Mouse (Mus musculus): ENCODE measurements at regions not wholly inside any gene's neighbourhood (a gene's known extent, or its start where the extent isn't known, plus 50 kb on each side); places are given as distances from the start of the nearest gene placed in this dataset.
A peak's percentile ranks its signal among the peaks of the same experiment; 100 is the strongest.

DNA sequence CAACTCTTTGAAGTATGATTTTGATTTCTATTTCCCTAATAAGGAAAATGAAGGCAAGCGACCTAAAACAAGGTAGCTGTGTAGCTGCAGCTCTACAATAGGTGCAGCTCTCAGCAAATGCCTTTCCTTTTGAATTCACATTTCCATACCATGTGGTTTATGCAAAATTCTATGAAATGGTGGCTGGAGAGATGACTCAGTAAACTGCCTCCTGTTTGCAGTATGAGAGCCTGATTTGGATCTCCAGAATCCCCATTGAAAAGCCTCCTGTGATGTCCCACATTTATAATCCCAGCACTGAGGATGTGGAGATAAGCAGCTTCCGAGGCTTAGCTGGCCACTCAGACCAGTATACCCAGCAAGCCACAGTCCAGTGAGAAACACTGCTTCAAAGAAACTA is 59.6 kb downstream of the Npy1r start:
- Histone ChIP-seq H3K36me3 (no peaks in the 10 kb centered on the region), H3K4me2 (no peak overlapping the region), H3K4me3 (no peak overlapping the region), H3K27me3 (no peaks in the 10 kb centered on the region), H3K9ac (no peak overlapping the region), H3K27ac (no peak overlapping the region), H3K4me1 (replicated peaks) (0 out of 2 replicates have a peak, but pooled peaks cover 6% of the 10 kb centered on the region), H3K9me3 (replicated peaks) (no peaks in the 10 kb centered on the region)
- no peak for ATAC-seq (replicated peaks; ENCODE audit: insufficient number of reproducible peaks, insufficient read depth, low FRiP score, low read depth)
- WGBS: 75% methylated on average over 2 of the region's 2 CpGs

DNA sequence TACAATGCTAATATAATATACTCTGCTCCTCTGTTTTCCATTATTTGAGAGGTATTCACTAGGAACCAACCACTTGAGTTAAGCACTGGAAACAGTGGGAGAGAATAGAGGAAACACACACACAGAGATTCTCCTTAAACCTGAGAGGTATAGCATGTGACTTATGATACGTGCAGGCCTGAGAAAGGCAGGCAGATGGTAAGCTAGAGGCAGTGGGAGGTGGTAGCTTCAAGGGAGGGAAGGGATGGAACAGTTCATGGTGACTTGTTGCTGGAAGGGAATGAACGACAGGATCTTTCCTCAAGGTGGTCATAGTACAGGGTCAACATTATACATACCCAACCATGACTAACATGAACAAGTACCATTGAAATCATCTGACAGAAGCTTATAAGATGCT is 60.8 kb downstream of the Npy1r start:
- Histone ChIP-seq H3K4me3 (no peak overlapping the region), H3K4me1 (replicated peaks) (0 out of 2 replicates have a peak, but pooled peaks cover 6% of the 10 kb centered on the region), H3K4me2 (no peak overlapping the region), H3K27me3 (no peaks in the 10 kb centered on the region), H3K9ac (no peak overlapping the region), H3K36me3 (no peaks in the 10 kb centered on the region), H3K27ac (no peak overlapping the region), H3K9me3 (replicated peaks) (no peaks in the 10 kb centered on the region)
- ATAC-seq (replicated peaks; ENCODE audit: insufficient number of reproducible peaks, insufficient read depth, low FRiP score, low read depth): no peak
- 86% methylated on average over 2 of the region's 2 CpGs for WGBS

- H3K36me3 ChIP-seq: no peaks in the 10 kb centered on the region
- H3K4me3 ChIP-seq: no peak overlapping the region
- 0 out of 2 replicates have a peak, but pooled peaks cover 6% of the 10 kb centered on the region for H3K4me1 ChIP-seq (replicated peaks)
- no peak overlapping the region for H3K4me2 ChIP-seq
- H3K27ac ChIP-seq: no peak overlapping the region
- H3K9ac ChIP-seq: no peak overlapping the region
- WGBS: 91% methylated on average over 2 of the region's 2 CpGs
- H3K9me3 ChIP-seq (replicated peaks): no peaks in the 10 kb centered on the region
- no peak for ATAC-seq (replicated peaks; ENCODE audit: insufficient number of reproducible peaks, insufficient read depth, low FRiP score, low read depth)
- H3K27me3 ChIP-seq: no peaks in the 10 kb centered on the region
Observed at GRCm38 (mm10) chr8:66758519-66758918, 61.5 kb downstream of the Npy1r start.

GRCm38 (mm10) chr8:66759716-66760115 is 62.7 kb downstream of the Npy1r start:
- Histone ChIP-seq H3K36me3 (no peaks in the 10 kb centered on the region), H3K4me1 (replicated peaks) (0 out of 2 replicates have a peak, but pooled peaks cover 6% of the 10 kb centered on the region), H3K27me3 (no peaks in the 10 kb centered on the region), H3K27ac (peak overlapping the region; percentile 10; the same call in 1 of the 2 replicates), H3K4me3 (no peak overlapping the region), H3K4me2 (no peak overlapping the region), H3K9me3 (replicated peaks) (no peaks in the 10 kb centered on the region), H3K9ac (no peak overlapping the region)
- ATAC-seq (replicated peaks; ENCODE audit: insufficient number of reproducible peaks, insufficient read depth, low FRiP score, low read depth): peak; percentile 64; the same call in 1 of the 2 replicates

DNA sequence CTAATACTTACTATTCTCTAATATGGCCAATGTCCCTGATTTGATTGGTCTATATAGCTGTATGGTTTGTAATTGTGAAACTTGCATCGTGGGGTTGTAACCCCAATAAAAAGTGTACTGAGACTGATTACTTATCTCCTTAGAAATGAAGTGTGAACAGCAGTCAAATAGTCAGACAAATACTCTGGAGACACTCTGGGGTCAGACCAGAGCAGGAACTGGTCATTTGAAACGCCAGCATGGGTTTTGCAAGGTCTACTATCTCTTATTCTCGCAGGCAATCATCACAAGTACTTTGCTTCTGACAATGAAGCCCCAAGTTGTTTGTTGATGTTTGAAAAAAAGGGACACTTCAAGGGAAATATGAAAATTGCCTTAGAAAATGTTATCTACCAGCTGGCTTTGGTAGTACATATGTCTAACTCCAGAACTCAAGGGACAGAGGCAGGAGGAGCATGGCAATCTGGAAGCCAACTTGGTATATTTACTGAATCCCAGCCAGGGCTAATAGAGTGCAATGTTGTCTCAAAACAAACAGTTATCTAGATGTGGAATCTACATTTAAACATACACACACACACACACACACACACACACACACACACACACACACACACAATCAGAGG is 64.1 kb downstream of the Npy1r start:
- 29% methylated on average over 3 of the region's 3 CpGs for WGBS
- H3K4me2 ChIP-seq: no peak overlapping the region
- H3K36me3 ChIP-seq: no peaks in the 10 kb centered on the region
- H3K4me1 ChIP-seq (replicated peaks): 0 out of 2 replicates have a peak, but pooled peaks cover 6% of the 10 kb centered on the region
- no peak for ATAC-seq (replicated peaks; ENCODE audit: insufficient number of reproducible peaks, insufficient read depth, low FRiP score, low read depth)
- no peak overlapping the region for H3K4me3 ChIP-seq
- no peak overlapping the region for H3K27ac ChIP-seq
- H3K9me3 ChIP-seq (replicated peaks): no peaks in the 10 kb centered on the region
- no peaks in the 10 kb centered on the region for H3K27me3 ChIP-seq
- no peak overlapping the region for H3K9ac ChIP-seq

- ATAC-seq (replicated peaks; ENCODE audit: insufficient number of reproducible peaks, insufficient read depth, low FRiP score, low read depth): no peak
- Histone ChIP-seq H3K27ac (0 out of 2 replicates have a peak overlapping the region, but pooled peaks have one; percentile 12), H3K4me2 (no peak overlapping the region)
Observed at GRCm38 (mm10) chr8:66764992-66765528, 68.1 kb downstream of the Npy1r start.

DNA sequence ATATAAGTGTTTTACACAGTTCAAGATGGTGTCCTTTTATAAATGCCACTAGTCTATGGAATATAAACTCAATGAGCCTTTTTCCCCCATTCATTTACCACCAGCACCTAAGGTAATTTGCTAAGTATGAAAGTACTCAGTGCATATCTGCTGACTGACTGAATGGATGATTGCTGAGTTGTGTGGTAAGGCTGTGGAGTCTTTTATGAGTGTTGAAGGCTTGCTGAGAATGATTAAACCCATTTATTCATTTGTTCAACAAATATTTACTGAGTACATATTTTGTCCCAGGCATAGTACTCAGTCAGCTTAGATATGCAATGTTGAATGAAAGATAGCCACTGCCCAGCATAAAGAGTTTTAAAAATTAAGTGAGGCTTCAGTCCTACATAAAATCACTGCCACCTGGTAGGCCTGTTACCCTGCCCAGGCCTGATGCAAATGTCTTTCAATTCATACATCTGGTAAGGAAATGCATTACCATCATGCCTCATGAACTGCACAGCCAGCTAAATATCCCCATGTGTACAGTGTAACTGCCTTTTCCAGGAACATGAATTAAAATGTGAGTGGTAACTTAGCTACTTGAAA is 71.5 kb downstream of the Npy1r start:
- Histone ChIP-seq H3K4me1 (replicated peaks) (peaks cover 8% of the 10 kb centered on the region; the same call in 1 of the 2 replicates), H3K4me2 (no peak overlapping the region), H3K4me3 (no peak overlapping the region), H3K27ac (no peak overlapping the region), H3K9ac (no peak overlapping the region), H3K27me3 (no peaks in the 10 kb centered on the region), H3K9me3 (replicated peaks) (no peaks in the 10 kb centered on the region), H3K36me3 (no peaks in the 10 kb centered on the region)
- ATAC-seq (replicated peaks; ENCODE audit: insufficient number of reproducible peaks, insufficient read depth, low FRiP score, low read depth): no peak

More at GRCm38 (mm10) chr8:66764992-66765528, 68.1 kb downstream of the Npy1r start:
- H3K36me3 ChIP-seq: no peaks in the 10 kb centered on the region
- H3K4me1 ChIP-seq (replicated peaks): 0 out of 2 replicates have a peak, but pooled peaks cover 2% of the 10 kb centered on the region
- no peaks in the 10 kb centered on the region for H3K27me3 ChIP-seq
- H3K9me3 ChIP-seq (replicated peaks): no peaks in the 10 kb centered on the region
- H3K9ac ChIP-seq: no peak overlapping the region
- H3K4me3 ChIP-seq: no peak overlapping the region
- WGBS: 47% methylated on average over 3 of the region's 3 CpGs

DNA sequence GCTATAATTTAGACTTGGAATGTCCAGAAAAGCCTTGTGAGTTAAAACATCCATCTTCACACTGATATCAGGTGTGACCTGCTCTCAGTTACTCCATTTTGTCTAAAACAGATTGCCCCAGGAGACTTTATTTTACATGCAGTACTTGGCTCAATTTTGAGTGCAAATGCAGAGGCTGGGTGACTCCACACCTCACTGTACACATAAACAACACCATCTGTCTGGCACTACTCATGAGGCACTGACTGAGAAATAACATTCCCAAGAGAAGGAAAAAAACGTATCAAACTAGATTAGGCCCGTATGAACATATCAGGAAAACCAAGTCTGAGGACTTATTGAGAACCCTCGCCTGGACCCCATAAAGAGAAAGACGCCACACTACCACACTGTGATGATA is 74.1 kb downstream of the Npy1r start:
- Histone ChIP-seq H3K9me3 (replicated peaks) (no peaks in the 10 kb centered on the region), H3K27ac (no peak overlapping the region), H3K9ac (no peak overlapping the region), H3K4me1 (replicated peaks) (peaks cover 8% of the 10 kb centered on the region; the same call in 1 of the 2 replicates), H3K27me3 (no peaks in the 10 kb centered on the region), H3K4me3 (no peak overlapping the region), H3K4me2 (no peak overlapping the region), H3K36me3 (no peaks in the 10 kb centered on the region)
- ATAC-seq (replicated peaks; ENCODE audit: insufficient number of reproducible peaks, insufficient read depth, low FRiP score, low read depth): no peak
- WGBS: 58% methylated on average over 4 of the region's 4 CpGs

GRCm38 (mm10) chr8:66772653-66773052 is 75.7 kb downstream of the Npy1r start:
- no peaks in the 10 kb centered on the region for H3K36me3 ChIP-seq
- H3K4me2 ChIP-seq: peak overlapping the region; percentile 13; the same call in 1 of the 2 replicates
- ATAC-seq (replicated peaks; ENCODE audit: insufficient number of reproducible peaks, insufficient read depth, low FRiP score, low read depth): peak; percentile 91
- no peaks in the 10 kb centered on the region for H3K27me3 ChIP-seq
- H3K4me1 ChIP-seq (replicated peaks): peaks cover 8% of the 10 kb centered on the region; the same call in 1 of the 2 replicates
- 28% methylated on average over 4 of the region's 4 CpGs for WGBS
- no peaks in the 10 kb centered on the region for H3K9me3 ChIP-seq (replicated peaks)
- peak overlapping the region; percentile 84 for H3K27ac ChIP-seq
- no peak overlapping the region for H3K9ac ChIP-seq
- no peak overlapping the region for H3K4me3 ChIP-seq

GRCm38 (mm10) chr8:66777115-66777877 is 80.3 kb downstream of the Npy1r start:
- H3K36me3 ChIP-seq: no peaks in the 10 kb centered on the region
- 0 out of 2 replicates have a peak, but pooled peaks cover 2% of the 10 kb centered on the region for H3K4me1 ChIP-seq (replicated peaks)
- H3K9me3 ChIP-seq (replicated peaks): no peaks in the 10 kb centered on the region
- no peak overlapping the region for H3K4me3 ChIP-seq
- H3K9ac ChIP-seq: no peak overlapping the region
- H3K27ac ChIP-seq: no peak overlapping the region
- H3K4me2 ChIP-seq: no peak overlapping the region
- no peaks in the 10 kb centered on the region for H3K27me3 ChIP-seq
- whole genome bisulfite sequencing: 59% methylated on average over 14 of the region's 14 CpGs
- no peak for ATAC-seq (replicated peaks; ENCODE audit: insufficient number of reproducible peaks, insufficient read depth, low FRiP score, low read depth)

- 94% methylated on average over 1 of the region's 1 CpGs for WGBS
- no peak for ATAC-seq (replicated peaks; ENCODE audit: insufficient number of reproducible peaks, insufficient read depth, low FRiP score, low read depth)
- H3K36me3 ChIP-seq: no peaks in the 10 kb centered on the region
- no peak overlapping the region for H3K4me2 ChIP-seq
- no peaks in the 10 kb centered on the region for H3K4me1 ChIP-seq (replicated peaks)
- no peak overlapping the region for H3K4me3 ChIP-seq
- H3K27ac ChIP-seq: no peak overlapping the region
- no peaks in the 10 kb centered on the region for H3K27me3 ChIP-seq
- no peaks in the 10 kb centered on the region for H3K9me3 ChIP-seq (replicated peaks)
- no peak overlapping the region for H3K9ac ChIP-seq
Observed at GRCm38 (mm10) chr8:66779622-66780021, 80.4 kb upstream of the Naf1 start.
